Mouse (Mus musculus): ENCODE measurements around the gene Klrb1b.
"Not testable (repeated sequence)": the region's sequence is repeated elsewhere in the genome, so short reads cannot be mapped to it uniquely, and the experiment has no call there.

The Klrb1b gene

GRCm38 (mm10) chr6:128799144-128799895, 26.8 kb downstream of the Klrb1b start:
- peak; percentile 97 for DNase-seq (ENCODE audit: low read depth)

GRCm38 (mm10) chr6:128798772-128799143, 27.4 kb downstream of the Klrb1b start:
- peak; percentile 92 for DNase-seq (ENCODE audit: low read depth)

DNA sequence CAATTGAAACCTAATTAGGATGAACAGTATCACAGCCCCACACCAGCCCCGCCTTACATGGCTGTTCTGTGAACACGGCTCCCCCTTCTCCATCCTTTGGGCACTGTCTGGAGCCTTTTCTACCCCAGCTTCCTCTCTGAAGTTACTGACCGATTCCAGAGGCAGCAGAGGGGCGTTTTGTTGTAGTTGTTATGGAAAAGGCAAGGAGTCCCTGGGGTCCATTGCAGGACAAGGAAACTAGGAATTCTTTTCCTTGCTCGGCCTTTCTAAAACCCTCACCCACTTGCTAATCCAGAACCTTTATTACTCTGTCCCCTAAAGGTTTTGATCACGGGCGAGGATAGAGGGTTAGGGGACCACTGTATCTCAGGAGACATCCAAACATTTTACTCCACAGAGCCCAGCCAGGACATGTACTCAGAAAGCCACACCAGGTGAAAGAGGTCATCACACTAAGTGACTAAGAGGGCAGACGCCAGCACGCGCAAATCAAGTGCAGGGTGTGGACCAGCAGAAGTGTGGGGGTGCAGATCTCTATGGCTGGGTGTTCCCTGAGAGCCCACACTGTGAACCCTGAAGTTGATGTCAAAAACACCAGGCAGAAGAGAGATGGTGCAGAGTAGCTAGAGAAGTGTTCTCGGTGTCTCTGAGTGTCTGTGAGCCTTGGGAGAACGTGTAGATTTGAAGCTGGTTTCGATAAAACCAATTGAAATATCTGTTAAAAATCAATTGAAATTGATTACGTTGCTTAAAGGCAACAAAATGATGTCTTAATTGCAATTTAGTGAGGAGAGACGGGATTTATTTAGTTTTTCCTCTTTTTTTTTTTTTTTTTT, 28.0 kb downstream of the Klrb1b start:
- DNase-seq (ENCODE audit: low read depth), result peak; percentile 59

- DNase-seq (ENCODE audit: low read depth), result no peak
Observed at GRCm38 (mm10) chr6:128797185-128797905, 28.8 kb downstream of the Klrb1b start.

GRCm38 (mm10) chr6:128796321-128796955, 29.7 kb downstream of the Klrb1b start:
- peak; percentile 52 for DNase-seq (ENCODE audit: low read depth)

- DNase-seq (ENCODE audit: low read depth), result no peak
Observed at GRCm38 (mm10) chr6:128793734-128794133, 32.4 kb downstream of the Klrb1b start.

DNA sequence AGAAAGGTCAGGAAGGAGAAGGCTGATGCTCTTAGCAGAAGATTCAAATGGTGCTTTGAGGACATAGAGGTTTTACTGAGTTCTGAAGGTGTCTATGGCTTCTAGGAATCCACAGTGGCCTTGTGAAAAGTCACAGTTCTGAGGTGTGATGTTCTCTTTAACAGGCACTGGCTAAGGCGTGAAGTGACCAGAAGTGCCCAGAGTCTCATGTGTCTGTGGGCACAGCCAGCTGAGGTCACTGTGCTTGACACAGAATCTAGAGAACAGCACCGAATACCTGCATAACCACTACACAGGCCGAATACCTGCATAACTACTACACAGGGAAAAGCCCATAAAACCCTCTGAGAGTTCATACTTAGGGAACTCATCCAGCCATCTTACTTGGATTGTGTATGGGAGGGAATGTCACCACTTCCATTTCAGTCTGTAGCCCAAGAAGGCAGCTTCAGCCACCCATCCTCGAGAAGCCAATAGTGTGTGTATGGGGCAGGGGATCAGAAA, 35.6 kb downstream of the Klrb1b start:
- DNase-seq (ENCODE audit: low read depth), result not testable (repeated sequence)

DNA sequence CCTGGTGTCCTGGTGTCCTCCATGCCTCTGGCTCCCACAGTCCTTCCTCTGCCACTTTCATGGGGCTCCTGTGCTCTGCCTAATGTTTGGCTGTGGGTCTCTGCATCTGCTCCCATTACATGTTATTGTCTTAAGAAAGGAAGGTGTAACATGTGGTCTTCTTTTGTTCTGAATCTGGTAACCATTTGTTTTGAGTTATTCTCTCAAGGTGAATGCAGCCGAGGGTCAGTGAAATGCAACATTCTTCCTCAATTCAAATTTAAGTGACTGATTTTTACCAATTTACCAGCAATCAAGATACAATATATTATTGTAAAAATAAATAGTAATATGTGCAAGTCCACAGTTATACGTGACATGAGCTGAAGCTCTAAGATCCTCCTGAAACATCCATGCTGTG, 37.0 kb downstream of the Klrb1b start, which contains the start of gene Klrb1c:
TSS of gene Klrb1c (minus strand) at position 101 of the 400 bp plus-strand sequence.
- no peak for DNase-seq (ENCODE audit: low read depth)

- DNase-seq (ENCODE audit: low read depth), result no peak
Observed at GRCm38 (mm10) chr6:128788517-128788916, 37.6 kb downstream of the Klrb1b start.

DNA sequence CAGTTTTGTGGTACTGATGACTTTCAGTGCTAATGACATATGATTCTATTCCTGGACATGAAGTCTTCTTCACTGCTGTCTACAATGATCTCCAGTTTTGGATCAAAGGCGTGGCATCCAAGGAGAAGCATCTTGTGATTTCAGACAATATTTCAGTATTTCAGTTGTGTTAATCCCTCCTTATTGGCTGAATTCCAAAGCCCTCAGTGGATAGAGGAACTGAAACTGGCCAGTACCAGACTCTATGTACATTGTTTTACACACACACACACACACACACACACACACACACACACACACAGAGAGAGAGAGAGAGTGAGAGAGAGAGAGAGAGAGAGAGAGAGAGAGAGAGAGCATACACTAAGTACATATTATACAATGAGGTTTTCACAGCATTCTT, 39.7 kb downstream of the Klrb1b start:
- DNase-seq (ENCODE audit: low read depth), result not testable (repeated sequence)

GRCm38 (mm10) chr6:128769481-128770253, 56.5 kb downstream of the Klrb1b start:
- no peak for DNase-seq (ENCODE audit: low read depth)

GRCm38 (mm10) chr6:128768047-128768446, 58.1 kb downstream of the Klrb1b start:
- no peak for DNase-seq (ENCODE audit: low read depth)

- DNase-seq (ENCODE audit: low read depth), result peak; percentile 81
Observed at GRCm38 (mm10) chr6:128766486-128767254, 59.5 kb downstream of the Klrb1b start.

GRCm38 (mm10) chr6:128765211-128765610, 60.9 kb downstream of the Klrb1b start:
- no peak for DNase-seq (ENCODE audit: low read depth)

DNA sequence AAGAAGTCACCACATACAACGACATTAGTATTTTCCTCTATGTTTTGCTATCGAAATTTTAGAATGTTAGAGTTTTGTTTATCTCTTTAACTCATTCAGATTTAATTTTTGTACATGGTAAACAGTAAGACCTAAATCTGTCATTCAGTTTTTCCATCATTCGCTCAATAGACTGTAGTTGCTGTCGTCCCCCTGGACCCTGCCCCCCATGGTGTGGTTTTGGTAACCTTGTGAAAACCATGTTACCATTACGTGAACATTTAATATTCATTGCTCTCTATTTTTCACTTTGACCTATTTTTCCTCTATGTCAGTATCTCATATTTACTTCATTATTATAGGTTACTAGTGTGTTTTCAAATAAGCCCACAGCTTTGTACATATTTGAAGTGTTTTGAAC, 61.5 kb downstream of the Klrb1b start:
- no peak for DNase-seq (ENCODE audit: low read depth)

GRCm38 (mm10) chr6:128763736-128764523, 62.2 kb downstream of the Klrb1b start:
- DNase-seq (ENCODE audit: low read depth), result peak; percentile 100

Data from naive thymus-derived CD4-positive, alpha-beta T cell, adult 2 months (primary cell).